Mouse (Mus musculus) lung, adult 2 months (tissue): Measurements from ENCODE around the gene Olfr1185-ps1.

Experiments
- CTCF ChIP-seq: fragments of 200-500 bp; IDR thresholded peaks from 2 replicates; pipeline ENCODE4 v1.5.1; 2011; ENCODE audit warnings: mild to moderate bottlenecking, low read length, control low read depth; ENCODE audit not compliant: insufficient read depth
- POLR2A ChIP-seq: fragments of 200-500 bp; IDR thresholded peaks from 2 replicates; pipeline ENCODE4 v1.6.1; 2011; ENCODE audit warnings: low read depth, mild to moderate bottlenecking, control low read depth, low read length, borderline replicate concordance; ENCODE audit errors: extremely low read depth

DNA sequence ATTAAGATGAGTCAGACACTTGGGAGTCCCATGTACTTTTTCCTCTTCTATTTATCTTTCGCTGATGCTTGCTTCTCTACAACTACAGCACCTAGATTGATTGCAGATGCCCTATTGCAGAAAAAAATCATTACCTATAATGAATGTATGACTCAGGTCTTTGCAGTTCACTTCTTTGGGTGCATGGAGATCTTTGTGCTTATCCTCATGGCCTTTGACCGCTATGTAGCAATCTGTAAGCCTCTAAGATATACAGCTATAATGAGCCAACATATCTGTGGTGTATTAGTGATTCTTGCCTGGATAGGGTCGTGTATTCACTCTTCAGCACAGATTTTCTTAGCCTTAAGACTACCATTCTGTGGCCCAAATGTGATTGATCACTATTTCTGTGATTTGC, 32.6 kb downstream of the Olfr1185-ps1 start:
- TF ChIP-seq POLR2A (no peak), CTCF (no peak)
